Mouse (Mus musculus): ENCODE measurements around the gene Elf1.

DNA sequence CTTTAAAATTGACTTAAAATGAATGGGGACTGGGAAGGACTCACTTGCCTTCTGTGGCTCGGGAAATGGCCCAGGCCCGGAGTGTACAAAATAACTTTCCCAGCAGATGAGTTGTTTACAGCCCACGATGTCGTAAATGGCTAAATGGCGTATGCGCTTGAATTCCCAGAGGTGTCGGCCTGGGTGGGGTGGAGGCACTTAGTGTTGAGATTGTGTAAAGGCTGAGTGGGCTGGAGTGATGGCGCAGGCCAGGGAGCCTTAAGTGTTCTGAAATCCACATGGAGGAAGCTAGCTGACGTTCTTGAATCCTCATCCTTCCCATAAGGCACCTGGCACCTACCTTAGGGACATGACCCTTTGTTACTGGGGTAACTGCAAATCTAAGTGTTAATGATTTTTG, 7.5 kb downstream of the Elf1 start:
- no peak for TF ChIP-seq CTCF (IDR thresholded peaks at IDR 0.05; ENCODE audit: control insufficient read depth, insufficient read depth, insufficient replicate concordance, low read depth, low read length)
- TF ChIP-seq POLR2A (IDR thresholded peaks at IDR 0.05; ENCODE audit: control insufficient read depth, low read depth, low read length), result no peak
